Mouse (Mus musculus): Measurements from ENCODE around the gene Noc2l. TPM values are rescaled to one million over a fixed set of nuclear protein-coding genes. Genes with fewer than 3 reads are reported as not detected.

Noc2l gene
- 45.2 and 46.3 TPM in 2 replicates for polyA plus RNA-seq (2012; ENCODE audit: insufficient read depth, insufficient read length, missing spikeins)

DNA sequence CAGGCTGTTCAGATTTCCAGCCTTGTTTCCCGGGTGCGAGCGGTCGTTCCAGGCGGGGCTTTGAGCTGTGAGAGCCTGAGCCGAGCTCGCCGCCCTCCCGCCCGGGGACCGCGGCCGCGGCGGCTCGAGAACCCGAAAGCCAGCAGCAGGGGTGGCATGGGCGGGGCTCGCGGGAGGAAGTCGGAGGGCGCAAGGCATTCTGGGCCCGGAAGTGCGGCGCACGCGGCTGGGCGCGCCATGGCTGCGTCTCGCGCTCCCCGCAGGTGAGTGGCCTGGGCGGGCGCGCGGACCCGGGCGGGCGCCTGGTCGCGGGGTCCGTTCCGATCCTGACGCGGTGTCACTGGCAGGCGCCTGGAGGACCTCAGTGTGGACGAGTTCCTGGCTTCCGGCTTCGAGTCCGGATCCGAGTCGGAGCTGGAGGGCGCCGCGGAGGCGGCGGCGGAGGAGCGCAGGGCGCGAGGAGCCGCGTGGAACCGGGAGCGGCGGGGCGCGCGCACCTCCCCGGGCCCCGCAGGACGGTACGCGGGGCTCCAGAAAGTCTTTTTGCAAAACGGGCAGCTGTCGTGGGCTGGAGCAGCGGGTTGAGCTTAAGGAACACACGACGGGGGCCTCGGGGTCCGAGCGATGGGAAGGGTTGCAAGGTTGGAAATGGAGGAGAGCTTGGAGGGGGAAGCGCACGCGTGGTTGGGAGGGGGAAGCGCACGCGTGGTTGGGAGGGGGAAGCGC lies at the start of gene Noc2l:
Gene Noc2l (plus strand): TSS at position 203 of the 726 bp plus-strand sequence.
- peak within 1 kb of the TSS; percentile 95 for H3K4me3 ChIP-seq (ENCODE audit: insufficient read depth, low read length)
- H3K4me1 ChIP-seq (ENCODE audit: control insufficient read depth, insufficient read depth, low read length): no peaks in the 10 kb centered on the region; the same call in 1 of the 2 replicates
- TF ChIP-seq CTCF (IDR thresholded peaks at IDR 0.05; ENCODE audit: low read depth, low read length): no peak
- no peak for TF ChIP-seq POLR2A (IDR thresholded peaks at IDR 0.05; ENCODE audit: borderline replicate concordance, low read depth, low read length)
- H3K27ac ChIP-seq (ENCODE audit: insufficient read depth, low read depth, low read length): peak within 1 kb of the TSS; percentile 99

DNA sequence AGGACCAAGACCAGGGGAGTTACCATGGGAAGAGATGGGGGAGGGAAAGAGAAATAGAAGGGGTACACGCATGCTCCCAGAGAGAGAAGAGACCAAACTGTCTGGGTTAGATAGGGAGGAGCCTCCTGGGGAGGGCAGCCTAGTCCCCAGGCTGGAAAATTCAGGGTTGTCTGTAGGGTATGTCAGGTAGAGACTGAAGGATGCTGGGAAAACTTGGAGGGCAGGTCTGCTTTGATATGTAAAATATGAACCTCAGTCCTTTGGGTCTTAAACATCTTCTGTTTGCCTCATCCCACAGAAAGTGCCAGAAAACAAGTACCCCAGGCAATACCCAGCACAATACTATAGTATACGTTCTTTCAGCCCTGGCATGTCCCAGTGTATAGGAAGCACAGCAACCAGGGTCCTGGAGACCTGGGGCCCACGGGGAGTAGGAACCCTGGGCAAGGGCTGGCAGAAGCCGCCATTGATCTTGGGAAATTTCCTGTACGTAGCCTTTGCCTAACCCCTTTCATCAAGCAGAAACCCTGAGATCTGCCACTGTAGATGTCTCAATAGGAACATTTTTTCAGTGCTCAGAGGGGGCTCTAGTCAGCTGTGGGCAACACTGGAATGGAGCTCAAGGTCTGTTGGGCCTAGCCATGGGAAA lies 47.5 kb upstream of the Noc2l start:
- Histone ChIP-seq H3K4me1 (ENCODE audit: control insufficient read depth, insufficient read depth, low read length) (no peaks in the 10 kb centered on the region), H3K27ac (ENCODE audit: insufficient read depth, low read depth, low read length) (no peak overlapping the region), H3K4me3 (ENCODE audit: insufficient read depth, low read length) (no peak overlapping the region)
- TF ChIP-seq POLR2A (IDR thresholded peaks at IDR 0.05; ENCODE audit: borderline replicate concordance, low read depth, low read length) (no peak), CTCF (IDR thresholded peaks at IDR 0.05; ENCODE audit: low read depth, low read length) (no peak)

- Histone ChIP-seq H3K27ac (ENCODE audit: insufficient read depth, low read depth, low read length) (no peak overlapping the region), H3K4me3 (ENCODE audit: insufficient read depth, low read length) (no peak overlapping the region), H3K4me1 (ENCODE audit: control insufficient read depth, insufficient read depth, low read length) (no peaks in the 10 kb centered on the region)
- TF ChIP-seq CTCF (IDR thresholded peaks at IDR 0.05; ENCODE audit: low read depth, low read length): no peak
- TF ChIP-seq POLR2A (IDR thresholded peaks at IDR 0.05; ENCODE audit: borderline replicate concordance, low read depth, low read length): no peak
Measured at GRCm38 (mm10) chr4:156188811-156189323, 46.9 kb upstream of the Noc2l start.

DNA sequence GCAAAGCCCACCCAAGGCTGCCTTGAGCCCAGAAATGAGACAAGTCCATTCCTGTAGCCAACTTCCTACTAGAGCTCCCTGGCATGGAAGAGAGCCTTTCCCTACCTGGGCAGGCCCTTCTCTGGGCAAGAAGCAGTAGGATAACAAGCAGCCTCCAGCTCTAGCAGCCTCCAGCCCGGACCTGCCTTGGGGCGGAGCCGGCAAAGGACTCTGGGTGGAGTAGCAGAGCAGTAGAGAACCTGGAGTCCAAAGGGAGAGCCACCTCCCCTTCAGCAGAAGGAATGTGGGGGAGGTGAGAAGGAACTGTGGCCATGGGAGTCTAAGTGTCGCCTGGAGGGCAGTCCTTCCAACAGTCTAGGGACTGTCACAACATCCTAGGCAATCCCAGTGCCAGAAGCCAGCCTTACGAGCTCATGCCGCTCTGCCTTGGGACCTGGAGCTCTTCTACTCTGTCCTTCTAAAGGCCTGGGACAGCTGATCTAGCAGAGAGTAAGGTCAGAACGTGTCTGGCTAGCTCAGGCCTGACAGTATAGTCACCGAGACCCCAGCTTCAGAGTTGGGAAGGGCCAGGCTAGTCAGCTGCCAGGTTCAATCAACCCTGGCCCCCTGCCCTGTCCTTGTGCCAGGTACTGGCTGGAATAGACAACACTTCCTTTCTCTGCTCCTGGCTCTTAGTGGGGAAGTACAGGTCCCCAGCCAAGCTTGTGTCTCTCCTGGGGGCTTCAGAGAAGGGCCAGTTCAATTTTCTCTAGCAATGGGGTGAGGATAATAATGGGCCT lies 43.2 kb upstream of the Noc2l start:
- H3K27ac ChIP-seq (ENCODE audit: insufficient read depth, low read depth, low read length): no peak overlapping the region
- no peak overlapping the region for H3K4me3 ChIP-seq (ENCODE audit: insufficient read depth, low read length)
- no peak for TF ChIP-seq POLR2A (IDR thresholded peaks at IDR 0.05; ENCODE audit: borderline replicate concordance, low read depth, low read length)
- TF ChIP-seq CTCF (IDR thresholded peaks at IDR 0.05; ENCODE audit: low read depth, low read length): no peak
- peaks cover 4% of the 10 kb centered on the region; the same call in 1 of the 2 replicates for H3K4me1 ChIP-seq (ENCODE audit: control insufficient read depth, insufficient read depth, low read length)

DNA sequence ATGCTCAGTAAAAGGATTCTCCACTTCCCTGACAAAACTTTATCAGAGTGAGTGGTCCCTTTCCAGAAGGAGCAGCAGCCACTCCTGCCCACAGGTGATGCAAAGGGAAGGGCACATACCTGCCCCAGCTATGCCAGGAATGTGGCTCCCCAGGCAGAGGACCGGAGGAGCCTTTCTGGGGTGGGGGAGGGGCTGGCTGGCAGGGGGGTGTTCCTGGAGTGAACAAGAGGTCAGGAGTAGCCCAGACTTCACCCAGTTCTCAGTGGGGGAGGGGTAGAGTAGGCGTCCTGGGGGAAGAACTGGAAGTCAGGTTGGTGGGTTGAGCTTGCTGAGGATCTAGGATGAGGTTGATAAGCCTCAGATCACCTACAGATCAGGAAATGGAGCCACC lies 42.6 kb upstream of the Noc2l start:
- TF ChIP-seq CTCF (IDR thresholded peaks at IDR 0.05; ENCODE audit: low read depth, low read length) (no peak), POLR2A (IDR thresholded peaks at IDR 0.05; ENCODE audit: borderline replicate concordance, low read depth, low read length) (no peak)
- Histone ChIP-seq H3K27ac (ENCODE audit: insufficient read depth, low read depth, low read length) (no peak overlapping the region), H3K4me1 (ENCODE audit: control insufficient read depth, insufficient read depth, low read length) (peaks cover 4% of the 10 kb centered on the region; the same call in 1 of the 2 replicates), H3K4me3 (ENCODE audit: insufficient read depth, low read length) (no peak overlapping the region)

- TF ChIP-seq CTCF (IDR thresholded peaks at IDR 0.05; ENCODE audit: low read depth, low read length) (no peak), POLR2A (IDR thresholded peaks at IDR 0.05; ENCODE audit: borderline replicate concordance, low read depth, low read length) (no peak)
- H3K4me1 ChIP-seq (ENCODE audit: control insufficient read depth, insufficient read depth, low read length): peaks cover 7% of the 10 kb centered on the region
- no peak overlapping the region for H3K27ac ChIP-seq (ENCODE audit: insufficient read depth, low read depth, low read length)
- no peak overlapping the region for H3K4me3 ChIP-seq (ENCODE audit: insufficient read depth, low read length)
Measured at GRCm38 (mm10) chr4:156193906-156194305, 41.9 kb upstream of the Noc2l start.

- TF ChIP-seq POLR2A (IDR thresholded peaks at IDR 0.05; ENCODE audit: borderline replicate concordance, low read depth, low read length) (no peak), CTCF (IDR thresholded peaks at IDR 0.05; ENCODE audit: low read depth, low read length) (no peak)
- H3K4me1 ChIP-seq (ENCODE audit: control insufficient read depth, insufficient read depth, low read length): peaks cover 7% of the 10 kb centered on the region
- H3K4me3 ChIP-seq (ENCODE audit: insufficient read depth, low read length): no peak overlapping the region
- no peak overlapping the region for H3K27ac ChIP-seq (ENCODE audit: insufficient read depth, low read depth, low read length)
Measured at GRCm38 (mm10) chr4:156194346-156194745, 41.5 kb upstream of the Noc2l start.

- Histone ChIP-seq H3K27ac (ENCODE audit: insufficient read depth, low read depth, low read length) (no peak overlapping the region), H3K4me3 (ENCODE audit: insufficient read depth, low read length) (peak overlapping the region; percentile 88), H3K4me1 (ENCODE audit: control insufficient read depth, insufficient read depth, low read length) (peaks cover 11% of the 10 kb centered on the region)
- no peak for TF ChIP-seq POLR2A (IDR thresholded peaks at IDR 0.05; ENCODE audit: borderline replicate concordance, low read depth, low read length)
- no peak for TF ChIP-seq CTCF (IDR thresholded peaks at IDR 0.05; ENCODE audit: low read depth, low read length)
Measured at GRCm38 (mm10) chr4:156195927-156196870, 39.6 kb upstream of the Noc2l start.

Data from bone marrow macrophage, adult 2 months (primary cell).